Mouse (Mus musculus) ES-Bruce4 (cell line): ENCODE measurements at regions not wholly inside any gene's neighbourhood (a gene's known extent, or its start where the extent isn't known, plus 50 kb on each side); places are given as distances from the start of the nearest gene placed in this dataset.

ENCODE experiments used
- H3K27ac ChIP-seq: 2 replicates; pipeline ENCODE4 v1.5.1; 2012; ENCODE audit warnings: low read length, inconsistent platforms; ENCODE audit not compliant: insufficient read depth
- H3K27me3 ChIP-seq: 2 replicates; pipeline ENCODE4 v1.6.1; 2012; ENCODE audit warnings: mild to moderate bottlenecking, low read length, inconsistent platforms; ENCODE audit not compliant: control insufficient read depth, poor library complexity, insufficient read depth, severe bottlenecking
- H3K36me3 ChIP-seq: 2 replicates; pipeline ENCODE4 v1.6.1; 2012; ENCODE audit warnings: inconsistent platforms, mild to moderate bottlenecking, low read length, moderate library complexity; ENCODE audit not compliant: control insufficient read depth, poor library complexity, insufficient read depth, severe bottlenecking
- H3K4me1 ChIP-seq: one replicate; pipeline ENCODE4 v1.8.1; 2011; ENCODE audit warnings: low read length; ENCODE audit not compliant: control insufficient read depth, insufficient read depth
- H3K4me3 ChIP-seq: 2 replicates; pipeline ENCODE4 v1.5.1; 2011; ENCODE audit warnings: low read depth, mild to moderate bottlenecking, low read length
- H3K9ac ChIP-seq: 2 replicates; pipeline ENCODE4 v1.6.1; 2012; ENCODE audit warnings: low read depth, mild to moderate bottlenecking, inconsistent platforms; ENCODE audit not compliant: poor library complexity, severe bottlenecking
- H3K9me3 ChIP-seq: replicated peaks from 2 replicates; pipeline ENCODE4 v1.6.1; 2012; ENCODE audit warnings: mild to moderate bottlenecking, low read length, inconsistent platforms; ENCODE audit not compliant: control insufficient read depth, poor library complexity, insufficient read depth, severe bottlenecking
- CTCF ChIP-seq: IDR thresholded peaks from one replicate; pipeline ENCODE4 v1.8.1; 2011; ENCODE audit warnings: low read depth, low read length
- EP300 ChIP-seq: IDR thresholded peaks from 2 replicates; pipeline ENCODE4 v1.6.1; 2011; ENCODE audit warnings: low read depth, low read length; ENCODE audit not compliant: insufficient read depth
- POLR2A ChIP-seq: IDR thresholded peaks from one replicate; pipeline ENCODE4 v1.8.1; 2011; ENCODE audit warnings: low read length; ENCODE audit not compliant: insufficient read depth

DNA sequence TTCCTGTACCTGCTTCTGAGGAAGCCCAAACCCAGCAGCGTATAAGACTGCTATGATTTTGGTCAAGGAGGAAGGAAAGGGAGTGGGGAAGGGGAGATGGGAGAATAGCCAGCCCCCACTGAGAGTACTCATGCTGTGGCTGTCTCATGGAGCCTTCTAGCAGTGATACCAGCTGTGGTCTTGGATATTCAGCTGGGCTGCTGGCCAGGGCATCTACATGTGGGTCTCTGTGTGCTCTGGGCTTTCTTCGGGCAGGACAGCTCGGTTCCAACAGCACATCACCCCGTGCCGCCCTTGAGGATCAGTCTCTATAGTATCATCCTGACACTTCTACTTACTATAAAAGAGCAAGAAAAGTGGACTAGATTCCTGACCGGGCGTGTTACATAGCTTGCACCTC is 90.6 kb upstream of the Dapk1 start:
- no peaks in the 10 kb centered on the region for H3K4me1 ChIP-seq
- no peak overlapping the region for H3K27ac ChIP-seq
- no peak overlapping the region for H3K9ac ChIP-seq
- no peaks in the 10 kb centered on the region for H3K9me3 ChIP-seq
- H3K4me3 ChIP-seq: no peak overlapping the region
- no peaks in the 10 kb centered on the region for H3K36me3 ChIP-seq
- H3K27me3 ChIP-seq: no peaks in the 10 kb centered on the region
- TF ChIP-seq CTCF (no peak), EP300 (no peak), POLR2A (no peak)

DNA sequence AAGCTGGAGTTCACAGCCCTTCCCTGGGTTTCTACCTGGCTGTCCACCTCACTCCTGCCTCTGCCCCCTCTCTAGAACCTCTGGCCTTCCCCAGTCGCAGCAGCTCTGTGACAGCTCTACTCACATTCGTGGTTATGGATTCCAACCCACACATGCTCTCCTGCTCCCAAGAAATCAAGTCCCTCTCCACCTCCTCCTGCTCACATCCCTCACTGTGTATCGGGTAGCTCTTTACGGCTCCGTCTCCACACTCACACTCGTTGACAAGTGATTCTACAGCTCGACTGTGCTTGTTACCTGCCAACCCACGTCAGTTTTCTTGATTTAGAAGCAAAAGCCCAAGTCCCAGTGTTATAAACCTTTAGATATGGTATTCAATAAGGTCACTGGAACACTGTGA is 90.1 kb upstream of the Dapk1 start:
- H3K4me1 ChIP-seq: no peaks in the 10 kb centered on the region
- H3K27ac ChIP-seq: no peak overlapping the region
- H3K27me3 ChIP-seq: no peaks in the 10 kb centered on the region
- H3K9me3 ChIP-seq: no peaks in the 10 kb centered on the region
- no peaks in the 10 kb centered on the region for H3K36me3 ChIP-seq
- H3K4me3 ChIP-seq: no peak overlapping the region
- no peak overlapping the region for H3K9ac ChIP-seq
- TF ChIP-seq CTCF: no peak
- TF ChIP-seq POLR2A: no peak
- TF ChIP-seq EP300: no peak

DNA sequence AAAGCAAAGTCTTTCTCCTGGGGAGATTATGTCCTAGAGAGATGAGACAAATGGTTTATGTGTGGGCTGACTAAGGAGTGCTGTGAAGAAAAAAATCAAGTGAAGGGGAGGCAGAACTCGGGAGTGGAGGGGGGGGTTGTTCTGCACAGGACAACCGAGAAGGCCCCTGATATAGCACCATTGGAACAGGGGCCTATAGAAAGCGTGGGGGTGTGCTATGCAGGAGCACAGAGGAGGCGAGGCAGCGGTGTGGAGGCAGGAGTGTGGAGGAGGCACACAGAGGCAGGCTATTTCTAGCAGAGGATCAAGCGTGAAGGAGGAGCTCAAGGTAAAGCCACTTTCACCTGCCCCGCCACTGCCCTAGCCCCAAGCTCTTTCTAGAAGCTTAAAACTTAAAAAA is 88.0 kb upstream of the Dapk1 start:
- no peak for TF ChIP-seq EP300
- no peaks in the 10 kb centered on the region for H3K27me3 ChIP-seq
- no peaks in the 10 kb centered on the region for H3K36me3 ChIP-seq
- no peaks in the 10 kb centered on the region for H3K9me3 ChIP-seq
- H3K4me3 ChIP-seq: no peak overlapping the region
- no peaks in the 10 kb centered on the region for H3K4me1 ChIP-seq
- H3K27ac ChIP-seq: no peak overlapping the region
- no peak overlapping the region for H3K9ac ChIP-seq

DNA sequence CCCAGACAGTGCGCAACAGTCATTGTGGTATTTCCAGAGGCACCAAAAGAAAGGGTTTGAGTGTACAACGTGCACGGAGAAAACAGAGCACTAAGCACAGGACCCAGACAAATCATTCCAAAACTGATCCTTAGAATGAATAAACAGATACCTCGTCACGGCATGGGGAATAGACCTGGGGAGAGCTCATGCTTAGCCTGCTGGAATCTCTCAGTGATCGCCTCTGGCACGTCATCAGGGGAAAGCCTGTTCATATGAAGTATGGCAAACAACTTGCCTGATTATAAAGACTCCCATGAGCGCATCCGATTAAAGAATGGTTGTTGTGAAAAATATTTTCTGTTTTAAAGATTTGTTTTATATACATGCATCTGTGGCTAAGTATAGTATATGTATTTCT is 86.9 kb upstream of the Dapk1 start:
- Histone ChIP-seq H3K27me3 (no peaks in the 10 kb centered on the region), H3K9ac (no peak overlapping the region), H3K27ac (no peak overlapping the region), H3K4me3 (no peak overlapping the region), H3K9me3 (no peaks in the 10 kb centered on the region), H3K36me3 (no peaks in the 10 kb centered on the region), H3K4me1 (no peaks in the 10 kb centered on the region)
- no peak for TF ChIP-seq CTCF
- no peak for TF ChIP-seq POLR2A
- no peak for TF ChIP-seq EP300

DNA sequence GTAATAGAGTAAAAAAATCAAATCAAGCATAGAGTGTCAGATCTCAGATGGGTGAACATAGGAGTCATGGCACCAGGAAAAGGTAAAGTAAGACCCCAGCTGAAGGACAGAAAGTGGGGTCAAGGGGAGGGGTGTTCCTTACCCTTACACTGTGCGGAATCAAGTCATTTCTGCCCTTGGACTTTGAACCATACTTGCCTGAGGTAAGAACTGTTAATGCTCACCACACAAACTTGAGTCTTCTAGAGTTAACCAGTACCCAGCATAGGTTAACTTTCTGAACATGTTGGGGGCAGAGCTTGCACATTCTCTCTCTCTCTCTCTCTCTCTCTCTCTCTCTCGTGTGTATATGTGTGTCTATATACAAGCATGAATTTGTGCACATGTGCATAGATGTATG is 83.7 kb upstream of the Dapk1 start:
- no peaks in the 10 kb centered on the region for H3K9me3 ChIP-seq
- no peak for TF ChIP-seq EP300
- no peak for TF ChIP-seq CTCF
- H3K9ac ChIP-seq: no peak overlapping the region
- H3K4me1 ChIP-seq: no peaks in the 10 kb centered on the region
- H3K27me3 ChIP-seq: no peaks in the 10 kb centered on the region
- H3K4me3 ChIP-seq: no peak overlapping the region
- H3K27ac ChIP-seq: no peak overlapping the region
- H3K36me3 ChIP-seq: no peaks in the 10 kb centered on the region

DNA sequence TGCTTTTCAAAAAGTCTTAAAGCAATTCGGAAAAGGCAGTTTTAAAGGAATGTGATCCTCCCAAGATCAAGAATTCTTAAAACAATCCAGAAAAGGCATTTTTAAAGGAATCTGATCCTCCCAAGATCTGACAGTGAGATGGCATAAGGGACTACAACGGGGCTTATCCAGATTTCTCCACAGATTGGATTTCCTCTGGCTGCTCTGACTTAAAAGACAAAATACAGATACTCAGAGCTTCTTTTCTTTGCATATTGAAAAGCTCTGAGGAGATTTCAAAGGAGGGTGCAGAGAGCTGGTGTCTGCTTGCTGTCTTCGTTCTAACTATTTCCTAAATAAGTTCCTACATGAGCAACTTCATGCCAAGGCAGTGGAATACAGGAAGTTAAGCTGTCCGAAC is 82.0 kb upstream of the Dapk1 start:
- Histone ChIP-seq H3K9me3 (no peaks in the 10 kb centered on the region), H3K4me1 (no peaks in the 10 kb centered on the region), H3K27ac (no peak overlapping the region), H3K9ac (no peak overlapping the region), H3K27me3 (no peaks in the 10 kb centered on the region), H3K36me3 (no peaks in the 10 kb centered on the region), H3K4me3 (no peak overlapping the region)
- TF ChIP-seq POLR2A (no peak), CTCF (no peak), EP300 (no peak)
